Mouse (Mus musculus) olfactory bulb, adult 2 months (tissue): ENCODE results near the gene Iba57.

ENCODE experiments used
- CTCF ChIP-seq: fragments of 200-500 bp; IDR thresholded peaks from 2 replicates; pipeline ENCODE4 v1.5.1; 2012; ENCODE audit warnings: low read depth, mild to moderate bottlenecking, low read length, moderate library complexity; ENCODE audit not compliant: insufficient read depth
- POLR2A ChIP-seq: fragments of 200-500 bp; IDR thresholded peaks from 2 replicates; pipeline ENCODE4 v1.6.1; 2012; ENCODE audit warnings: mild to moderate bottlenecking, low read depth, low read length, moderate library complexity; ENCODE audit not compliant: insufficient read depth

DNA sequence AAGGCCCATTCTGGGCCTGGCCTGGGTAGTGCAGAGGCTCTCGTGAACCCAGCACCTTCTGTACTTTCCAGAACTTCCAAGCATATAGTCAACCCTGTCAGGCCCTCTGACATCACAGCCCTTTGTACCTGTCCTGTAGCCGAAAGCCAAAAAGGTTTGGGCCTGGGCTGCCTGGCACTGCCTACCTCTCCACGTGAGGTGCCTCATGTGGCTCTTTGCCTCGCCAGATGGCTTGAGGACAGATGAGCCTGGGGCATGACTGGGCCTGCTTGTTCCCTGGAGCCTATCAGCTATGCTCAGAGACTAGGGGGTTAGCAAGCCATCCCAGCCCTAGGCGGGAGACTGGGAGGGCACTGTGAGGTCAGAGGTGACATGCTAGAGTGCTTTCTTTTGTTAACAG, 22.0 kb upstream of the Iba57 start:
- TF ChIP-seq CTCF (no peak), POLR2A (no peak)
